Mouse (Mus musculus) olfactory bulb, adult 2 months (tissue): ENCODE results near the gene Zfp738. TPM values are rescaled to one million over a fixed set of nuclear protein-coding genes. Genes with fewer than 3 reads are reported as not detected.
A peak's percentile ranks its signal among the peaks of the same experiment; 100 is the strongest.
"Not testable (repeated sequence)": the region's sequence is repeated elsewhere in the genome, so short reads cannot be mapped to it uniquely, and the experiment has no call there.

Source experiments
- H3K27ac ChIP-seq: fragments of 200-500 bp; 2 replicates; pipeline ENCODE4 v1.5.1; 2012; ENCODE audit warnings: low read depth, low read length; ENCODE audit not compliant: insufficient read depth
- H3K4me1 ChIP-seq: fragments of 200-500 bp; 2 replicates; pipeline ENCODE4 v1.6.1; 2012; ENCODE audit warnings: low read length; ENCODE audit not compliant: control insufficient read depth, insufficient read depth
- H3K4me3 ChIP-seq: fragments of 200-500 bp; 2 replicates; pipeline ENCODE4 v1.5.1; 2012; ENCODE audit warnings: mild to moderate bottlenecking, low read depth, low read length, moderate library complexity; ENCODE audit not compliant: insufficient read depth
- CTCF ChIP-seq: fragments of 200-500 bp; IDR thresholded peaks from 2 replicates; pipeline ENCODE4 v1.5.1; 2012; ENCODE audit warnings: low read depth, mild to moderate bottlenecking, low read length, moderate library complexity; ENCODE audit not compliant: insufficient read depth
- POLR2A ChIP-seq: fragments of 200-500 bp; IDR thresholded peaks from 2 replicates; pipeline ENCODE4 v1.6.1; 2012; ENCODE audit warnings: mild to moderate bottlenecking, low read depth, low read length, moderate library complexity; ENCODE audit not compliant: insufficient read depth
- WGBS: fragments of 180-500 bp; shearing (Covaris S2); methylation state at CpG from one replicate; pipeline ENCODE4 v1.1.7; 2018; 5-methylcytosine and 5-hydroxymethylcytosine counted together
- polyA plus RNA-seq: library from polyadenylated mRNA; stranded (reverse); fragments of >200 nt; gene quantifications from 2 replicates; pipeline ENCODE4 v1.2.4, GENCODE M21; 2012; ENCODE audit warnings: low replicate concordance; ENCODE audit not compliant: missing spikeins, insufficient read depth, insufficient read length

The Zfp738 gene
- polyA plus RNA-seq = not detected in 2 replicates

DNA sequence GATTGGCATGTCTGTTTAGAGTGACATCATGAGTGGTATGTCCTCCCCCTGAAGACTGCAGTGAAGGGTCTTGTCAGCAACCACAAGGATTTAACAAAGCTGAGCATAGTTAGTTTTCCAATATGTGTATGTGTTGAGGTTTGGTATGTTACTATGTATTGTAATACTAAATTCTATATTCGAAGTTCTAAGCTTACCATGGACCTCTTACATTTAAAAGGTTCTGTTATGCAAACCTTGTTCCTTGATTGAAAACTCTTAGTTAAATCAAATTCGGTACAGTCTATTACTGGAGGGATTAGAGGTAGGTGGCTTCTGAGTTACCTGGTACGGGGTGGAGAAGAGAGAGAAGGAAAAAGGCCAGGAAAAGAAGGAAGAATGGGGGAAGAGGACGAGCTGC lies at the start of gene Zfp738:
Zfp738 (minus strand) TSS at position 101 of the 400 bp plus-strand sequence.
- no peak within 1 kb of the TSS for H3K27ac ChIP-seq
- TF ChIP-seq CTCF (no peak), POLR2A (no peak)
- H3K4me3 ChIP-seq = no peak within 1 kb of the TSS
- WGBS = 77% methylated on average over 4 of the region's 4 CpGs
- no peaks in the 10 kb centered on the region for H3K4me1 ChIP-seq

DNA sequence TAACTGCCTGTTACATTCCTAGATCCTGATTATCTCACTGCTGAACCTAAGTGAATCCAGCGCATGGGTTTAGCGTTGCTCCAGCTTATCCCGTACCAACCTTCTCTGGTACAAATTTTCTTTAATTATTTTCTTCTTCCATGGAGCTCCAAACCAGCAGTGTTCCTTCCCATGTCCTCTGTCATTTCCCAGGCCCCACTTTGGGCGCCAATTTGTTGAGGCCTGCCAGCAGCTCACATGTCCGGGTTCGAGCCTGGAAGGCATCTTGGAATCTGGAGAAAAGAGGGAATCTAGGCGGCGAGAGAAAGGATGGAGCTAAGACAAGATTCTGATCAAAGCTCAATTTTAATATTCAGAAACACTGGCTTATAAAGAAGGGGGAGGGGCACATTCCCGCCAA lies 47.5 kb upstream of the Zfp738 start:
- 94% methylated on average over 9 of the region's 9 CpGs for WGBS
- not testable (repeated sequence) for H3K27ac ChIP-seq, H3K4me1 ChIP-seq, H3K4me3 ChIP-seq

DNA sequence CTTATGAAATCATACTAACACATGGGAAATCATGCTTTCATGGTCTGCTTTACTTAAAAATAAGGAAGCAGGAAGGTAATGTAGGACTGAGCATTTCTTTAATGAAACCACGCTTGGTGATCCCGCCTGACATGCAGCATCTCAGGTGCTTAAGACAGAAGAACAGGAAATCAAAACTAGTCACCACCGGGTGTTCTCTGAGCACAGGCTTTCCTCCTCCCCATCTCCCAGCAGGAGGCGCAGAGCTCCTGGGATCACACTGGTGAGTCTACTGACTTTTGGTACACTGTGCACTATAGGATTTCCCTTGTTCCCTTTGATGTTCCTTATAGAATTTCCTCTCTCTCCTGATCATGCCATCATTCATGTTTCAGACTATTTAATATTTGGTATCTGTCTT lies 42.6 kb upstream of the Zfp738 start:
- H3K4me3 ChIP-seq = peak overlapping the region; percentile 74

DNA sequence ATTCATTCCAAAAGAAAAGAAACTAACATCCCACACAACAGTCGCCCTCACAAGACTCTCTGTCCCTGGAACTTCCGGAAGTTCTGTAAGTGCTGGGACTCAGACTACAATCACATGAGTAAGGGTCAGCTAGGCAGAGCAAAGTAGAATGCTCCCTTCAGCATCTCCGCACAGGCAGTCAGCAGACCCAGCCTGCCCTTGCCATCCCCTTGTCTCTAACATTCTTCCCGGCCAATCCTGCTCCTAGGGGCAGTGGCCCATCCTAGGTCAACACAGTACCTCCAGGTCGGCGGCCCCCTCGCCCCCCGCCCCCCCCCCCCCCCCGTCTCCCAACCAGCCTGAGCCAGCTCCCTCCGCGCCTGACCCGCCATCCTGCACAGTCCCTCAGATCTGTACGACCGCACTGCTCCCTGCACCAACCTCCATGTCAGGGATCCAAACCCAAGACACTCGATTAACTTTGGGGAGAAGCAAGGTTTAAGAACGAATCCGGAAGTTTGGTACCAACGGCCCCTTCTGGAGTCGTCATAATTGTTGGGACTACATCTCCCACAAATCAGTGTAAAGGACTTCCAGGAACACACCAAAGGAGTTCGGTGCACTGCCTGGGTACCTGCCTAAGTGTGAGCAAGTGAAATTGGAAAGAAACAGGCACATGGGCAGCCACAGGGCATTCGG lies 41.9 kb upstream of the Zfp738 start, which contains the start of gene Zfp65:
Zfp65 (minus strand) TSS at position 533 of the 678 bp plus-strand sequence.
- TF ChIP-seq CTCF (no peak), POLR2A (no peak)
- Histone ChIP-seq H3K4me1 (no peaks in the 10 kb centered on the region), H3K4me3 (peak within 1 kb of the TSS; percentile 74), H3K27ac (0 out of 2 replicates have a peak within 1 kb of the TSS, but pooled peaks have one; percentile 17)
- 2% methylated on average over 19 of the region's 21 CpGs for WGBS

More for the DNA sequence above, 42.6 kb upstream of the Zfp738 start:
- 30% methylated on average over 4 of the region's 4 CpGs for WGBS
- not testable (repeated sequence) for H3K27ac ChIP-seq, H3K4me1 ChIP-seq

- no peak overlapping the region for H3K27ac ChIP-seq
- H3K4me3 ChIP-seq = no peak overlapping the region
- 84% methylated on average over 1 of the region's 1 CpGs for WGBS
- no peak for TF ChIP-seq POLR2A
- TF ChIP-seq CTCF = no peak
- H3K4me1 ChIP-seq = no peaks in the 10 kb centered on the region
These were observed 41.2 kb upstream of the Zfp738 start for GRCm38 (mm10) chr13:67728106-67728505.

GRCm38 (mm10) chr13:67725331-67725730 lies 38.5 kb upstream of the Zfp738 start:
- not testable (repeated sequence) for H3K27ac ChIP-seq, H3K4me1 ChIP-seq, H3K4me3 ChIP-seq
- WGBS = 72% methylated on average over 2 of the region's 2 CpGs

DNA sequence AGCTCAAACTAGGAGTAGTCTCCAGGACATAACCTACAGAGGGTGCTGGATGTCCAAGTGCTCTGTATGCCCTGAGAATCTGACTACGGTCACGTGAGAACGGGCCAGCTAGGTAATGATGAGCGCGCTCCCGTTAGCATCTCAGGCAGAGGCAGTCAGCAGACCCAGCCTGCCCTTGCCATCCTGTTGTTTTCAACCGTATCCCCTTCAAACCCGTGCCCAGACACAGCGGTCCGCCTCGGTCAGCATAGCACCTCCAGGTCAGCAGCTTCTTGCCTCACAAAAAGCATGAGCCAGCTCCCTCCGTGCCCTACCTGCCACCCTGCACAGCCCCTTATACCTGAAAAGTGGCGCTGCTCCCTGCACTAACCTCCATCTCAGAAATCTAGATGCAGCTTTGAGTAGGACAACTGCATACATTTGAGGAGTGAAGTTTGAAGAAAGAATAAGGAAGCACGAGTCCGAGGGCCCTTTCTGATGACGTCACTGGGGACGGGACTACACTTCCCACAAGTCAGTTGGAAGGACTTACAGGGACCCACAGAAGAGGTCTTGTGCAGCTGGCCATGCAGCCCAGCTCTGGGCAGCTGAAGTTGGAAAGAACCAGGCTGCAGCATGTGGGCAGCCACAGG lies 37.1 kb upstream of the Zfp738 start:
- H3K4me1 ChIP-seq = no peaks in the 10 kb centered on the region
- H3K4me3 ChIP-seq = peak overlapping the region; percentile 71
- 0 out of 2 replicates have a peak overlapping the region, but pooled peaks have one; percentile 4 for H3K27ac ChIP-seq
- under 1% methylated on average over 17 of the region's 17 CpGs for WGBS
- TF ChIP-seq POLR2A (no peak), CTCF (no peak)

DNA sequence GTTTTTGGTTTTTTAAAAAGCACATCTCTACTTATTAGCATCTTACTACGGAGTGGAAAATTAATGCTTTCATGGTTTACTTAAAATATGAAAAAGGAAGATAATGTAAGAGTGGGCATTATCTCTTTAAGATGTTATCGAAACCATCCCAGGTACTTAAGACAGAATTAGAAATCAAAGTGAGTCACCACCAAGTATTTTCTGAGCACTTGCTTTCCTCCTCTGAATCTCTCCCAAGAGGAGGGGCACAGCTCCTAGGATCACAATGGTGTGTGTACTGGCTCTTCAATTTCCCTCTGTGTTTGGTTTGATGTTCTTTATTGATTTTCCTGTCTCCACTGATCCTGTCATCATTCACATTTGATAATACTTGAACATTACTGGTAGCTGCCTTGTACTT lies 3.0 kb downstream of the Zfp738 start:
- H3K4me1 ChIP-seq = not testable (repeated sequence)
- WGBS = 8% methylated on average over 2 of the region's 2 CpGs
- peak overlapping the region; percentile 67; the same call in 1 of the 2 replicates for H3K4me3 ChIP-seq
- H3K27ac ChIP-seq = peak overlapping the region; percentile 75; the same call in 1 of the 2 replicates

DNA sequence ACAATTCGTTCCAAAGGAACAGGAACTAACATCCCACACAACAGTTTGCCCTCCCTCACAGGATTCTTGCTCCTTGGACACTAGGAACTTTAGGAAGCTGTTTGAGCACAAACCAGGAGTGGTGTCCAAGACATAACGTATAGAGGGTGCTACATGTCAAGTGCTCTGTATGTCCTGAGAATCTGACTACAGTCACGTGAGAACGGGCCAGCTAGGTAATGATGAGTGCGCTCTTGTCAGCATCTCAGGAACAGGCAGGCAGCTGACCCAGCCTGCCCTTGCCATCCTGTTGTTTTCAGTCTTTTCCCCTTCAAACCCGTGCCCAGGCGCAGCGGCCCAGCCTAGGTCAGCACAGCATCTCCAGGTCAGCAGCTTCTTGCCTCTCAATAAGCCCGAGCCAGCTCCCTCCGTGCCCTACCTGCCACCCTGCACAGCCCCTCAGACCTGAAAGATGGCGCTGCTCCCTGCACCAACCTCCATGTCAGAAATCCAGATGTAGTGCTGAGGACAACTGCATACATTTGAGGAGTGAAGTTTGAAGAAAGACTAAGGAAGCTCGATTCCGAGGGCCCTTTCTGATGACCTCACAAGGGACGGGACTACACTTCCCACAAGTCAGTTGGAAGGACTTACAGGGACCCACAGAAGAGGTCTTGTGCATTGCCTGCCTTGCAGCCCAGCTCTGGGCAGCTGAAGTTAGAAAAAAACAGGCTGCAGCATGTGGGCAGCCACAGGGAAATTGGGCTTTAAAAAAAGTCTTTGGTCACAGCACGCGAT lies 3.7 kb downstream of the Zfp738 start:
- H3K4me3 ChIP-seq = peak overlapping the region; percentile 67
- 7% methylated on average over 16 of the region's 16 CpGs for WGBS
- 0 out of 2 replicates have a peak, but pooled peaks have one; percentile 17 for TF ChIP-seq POLR2A
- peak overlapping the region; percentile 75 for H3K27ac ChIP-seq
- not testable (repeated sequence) for H3K4me1 ChIP-seq
